Mouse (Mus musculus) T-helper 17 cell (primary cell): Measurements from ENCODE around the gene Grb2.

ENCODE experiments used
- in situ Hi-C, 2 experiments: fragments of 300-600 bp; cut with MboI, MseI; formaldehyde crosslinking; loops; 1 replicate in 1 of 2; 2 replicates in 1 of 2; pipeline ENCODE4 v1.15.1; 2025; ENCODE audit warnings: high pct_unique_total_duplicates in 2 of 2

Grb2 gene

GRCm38 (mm10) chr11:115632247-115632646, 76.2 kb downstream of the Grb2 start:
- in situ Hi-C loops, result loop anchor here (25.0 kb wide), 2 partner anchors 1205 to 1680 kb away; partner anchors contain the start of genes Jmjd6 (in 1 of the 2), Mettl23 (in 1 of the 2) and Mxra7 (in 1 of the 2)

GRCm38 (mm10) chr11:115631505-115631890, 76.9 kb downstream of the Grb2 start:
- in situ Hi-C loops, result loop anchor here (25.0 kb wide), 2 partner anchors 1206 to 1681 kb away; partner anchors contain the start of genes Jmjd6 (in 1 of the 2), Mettl23 (in 1 of the 2) and Mxra7 (in 1 of the 2)

GRCm38 (mm10) chr11:115630532-115631504, 77.6 kb downstream of the Grb2 start:
- in situ Hi-C loops, result loop anchor here (25.0 kb wide), 2 partner anchors 1206 to 1681 kb away; partner anchors contain the start of genes Jmjd6 (in 1 of the 2), Mettl23 (in 1 of the 2) and Mxra7 (in 1 of the 2)

GRCm38 (mm10) chr11:115629734-115630531, 78.5 kb downstream of the Grb2 start:
- in situ Hi-C loops, result loop anchor here (25.0 kb wide), 2 partner anchors 1207 to 1682 kb away; partner anchors contain the start of genes Jmjd6 (in 1 of the 2), Mettl23 (in 1 of the 2) and Mxra7 (in 1 of the 2)

- in situ Hi-C loops, result loop anchor here (25.0 kb wide), 2 partner anchors 1209 to 1684 kb away; partner anchors contain the start of genes Jmjd6 (in 1 of the 2), Mettl23 (in 1 of the 2) and Mxra7 (in 1 of the 2)
Measured at GRCm38 (mm10) chr11:115628465-115629101, 79.8 kb downstream of the Grb2 start.

- in situ Hi-C loops, result loop anchor here (25.0 kb wide), 2 partner anchors 1209 to 1684 kb away; partner anchors contain the start of genes Jmjd6 (in 1 of the 2), Mettl23 (in 1 of the 2) and Mxra7 (in 1 of the 2)
Measured at GRCm38 (mm10) chr11:115627705-115628464, 80.5 kb downstream of the Grb2 start, which contains the start of gene Slc25a19. Gene Slc25a19, minus strand, starts transcription at chr11:115628295.

GRCm38 (mm10) chr11:115626824-115627616, 81.4 kb downstream of the Grb2 start:
- in situ Hi-C loops, result loop anchor here (25.0 kb wide), 2 partner anchors 1210 to 1685 kb away; partner anchors contain the start of genes Jmjd6 (in 1 of the 2), Mettl23 (in 1 of the 2) and Mxra7 (in 1 of the 2)

GRCm38 (mm10) chr11:115625877-115626276, 82.5 kb downstream of the Grb2 start:
- in situ Hi-C loops, result loop anchor here (25.0 kb wide), 2 partner anchors 1211 to 1686 kb away; partner anchors contain the start of genes Jmjd6 (in 1 of the 2), Mettl23 (in 1 of the 2) and Mxra7 (in 1 of the 2)

- in situ Hi-C loops, result loop anchor here in 1 of 2 experiments (5.0 kb wide), 1 partner anchor 89 kb away; no protein-coding TSS in a partner anchor
Measured at GRCm38 (mm10) chr11:115623487-115624070, 84.8 kb downstream of the Grb2 start.

GRCm38 (mm10) chr11:115619949-115620348, 88.4 kb downstream of the Grb2 start:
- in situ Hi-C loops, result loop anchor here in 1 of 2 experiments (5.0 to 10.0 kb wide), 2 partner anchors 92 to 195 kb away; partner anchors contain the start of genes Caskin2 and Tsen54

GRCm38 (mm10) chr11:115618732-115619516, 89.5 kb downstream of the Grb2 start:
- in situ Hi-C loops, result loop anchor here in 1 of 2 experiments (10.0 kb wide), 1 partner anchor 196 kb away; the partner anchor contains the start of genes Caskin2 and Tsen54

- in situ Hi-C loops, result loop anchor here in 1 of 2 experiments (10.0 kb wide), 1 partner anchor 197 kb away; the partner anchor contains the start of genes Caskin2 and Tsen54
Measured at GRCm38 (mm10) chr11:115618001-115618400, 90.4 kb downstream of the Grb2 start.

GRCm38 (mm10) chr11:115616893-115617292, 91.5 kb downstream of the Grb2 start:
- in situ Hi-C loops, result loop anchor here in 1 of 2 experiments (10.0 kb wide), 1 partner anchor 198 kb away; the partner anchor contains the start of genes Caskin2 and Tsen54

- in situ Hi-C loops, result loop anchor here in 1 of 2 experiments (10.0 kb wide), 1 partner anchor 198 kb away; the partner anchor contains the start of genes Caskin2 and Tsen54
Measured at GRCm38 (mm10) chr11:115616371-115616770, 92.0 kb downstream of the Grb2 start.

GRCm38 (mm10) chr11:115615875-115616274, 92.5 kb downstream of the Grb2 start:
- in situ Hi-C loops, result loop anchor here in 1 of 2 experiments (10.0 kb wide), 1 partner anchor 199 kb away; the partner anchor contains the start of genes Caskin2 and Tsen54

- in situ Hi-C loops, result loop anchor here in 1 of 2 experiments (10.0 kb wide), 1 partner anchor 200 kb away; the partner anchor contains the start of genes Caskin2 and Tsen54
Measured at GRCm38 (mm10) chr11:115615108-115615825, 93.1 kb downstream of the Grb2 start.
